Mouse (Mus musculus) heart, adult 2 months (tissue): ENCODE data around the gene Rnf150.

Experiments used
- CTCF ChIP-seq: fragments of 200-600 bp; IDR thresholded peaks from 2 replicates; pipeline ENCODE4 v1.8.1; 2022; ENCODE audit warnings: antibody characterized with exemption, mild to moderate bottlenecking, moderate library complexity
- EP300 ChIP-seq: fragments of 200-500 bp; IDR thresholded peaks from 2 replicates; pipeline ENCODE4 v1.6.1; 2011; ENCODE audit warnings: low read depth, low read length, control low read depth; ENCODE audit not compliant: insufficient read depth
- POLR2A ChIP-seq: fragments of 200-500 bp; IDR thresholded peaks from 2 replicates; pipeline ENCODE4 v1.6.1; 2011; ENCODE audit warnings: mild to moderate bottlenecking, low read depth, low read length, control low read depth; ENCODE audit not compliant: insufficient read depth

GRCm38 (mm10) chr8:82992093-82992492, 128.9 kb downstream of the Rnf150 start:
- no peak for TF ChIP-seq POLR2A
- TF ChIP-seq CTCF = no peak
- no peak for TF ChIP-seq EP300
